Mouse (Mus musculus): ENCODE data around the gene Ablim1.

- no peak for TF ChIP-seq POLR2A (IDR thresholded peaks at IDR 0.05; ENCODE audit: insufficient read depth, low read depth, low read length)
- no peak for TF ChIP-seq CTCF (IDR thresholded peaks at IDR 0.05; ENCODE audit: insufficient read depth, low read depth, low read length)
Measured at GRCm38 (mm10) chr19:57323087-57323486, 8.4 kb upstream of the Ablim1 start.
